Mouse (Mus musculus) embryonic facial prominence, embryonic 13.5 days (tissue): ENCODE measurements around the gene H2-M5. TPM values are rescaled to one million over a fixed set of nuclear protein-coding genes. Genes with fewer than 3 reads are reported as not detected.
"Not testable (repeated sequence)": the region's sequence is repeated elsewhere in the genome, so short reads cannot be mapped to it uniquely, and the experiment has no call there.

Source experiments
- ATAC-seq: fragments of 200-750 bp; cut with Nextera tagmentation; 2 replicates; pipeline ENCODE4 v1.8.0; 2017; ENCODE audit warnings: low read depth; ENCODE audit not compliant: insufficient number of reproducible peaks, insufficient read depth, low FRiP score, low TSS enrichment
- H3K27ac ChIP-seq: fragments of 300-500 bp; sonication (generic); 2 replicates; pipeline ENCODE4 v1.5.1; 2015; ENCODE audit warnings: moderate library complexity, mild to moderate bottlenecking, inconsistent platforms
- H3K27me3 ChIP-seq: fragments of 300-500 bp; sonication (generic); 2 replicates; pipeline ENCODE4 v1.6.1; 2015; ENCODE audit warnings: mild to moderate bottlenecking, inconsistent platforms
- H3K36me3 ChIP-seq: fragments of 300-500 bp; sonication (generic); 2 replicates; pipeline ENCODE4 v1.6.1; 2015; ENCODE audit warnings: mild to moderate bottlenecking, inconsistent platforms
- H3K4me1 ChIP-seq: fragments of 300-500 bp; sonication (generic); 2 replicates; pipeline ENCODE4 v1.6.1; 2015; ENCODE audit warnings: inconsistent platforms
- H3K4me2 ChIP-seq: fragments of 300-500 bp; sonication (generic); 2 replicates; pipeline ENCODE4 v1.6.1; 2015; ENCODE audit warnings: moderate library complexity, mild to moderate bottlenecking, inconsistent platforms
- H3K4me3 ChIP-seq: fragments of 300-500 bp; sonication (generic); 2 replicates; pipeline ENCODE4 v1.5.1; 2015; ENCODE audit warnings: mild to moderate bottlenecking, inconsistent platforms
- H3K9ac ChIP-seq: fragments of 300-500 bp; sonication (generic); 2 replicates; pipeline ENCODE4 v1.6.1; 2015; ENCODE audit warnings: mild to moderate bottlenecking, inconsistent platforms
- H3K9me3 ChIP-seq: fragments of 300-500 bp; sonication (generic); 2 replicates; pipeline ENCODE4 v1.6.1; 2016; ENCODE audit warnings: inconsistent platforms
- WGBS: fragments of 180-500 bp; shearing (Covaris S2); methylation state at CpG from one replicate; pipeline ENCODE4 v1.1.7; 2015; ENCODE audit warnings: mixed read lengths; 5-methylcytosine and 5-hydroxymethylcytosine counted together
- polyA plus RNA-seq: library from polyadenylated mRNA; unstranded; fragments of >200 nt; fragmentation: Nextera tagmentation; extraction: Ambion mirVana; gene quantifications from 2 replicates; pipeline ENCODE4 v1.2.1, GENCODE M21; 2015

H2-M5 gene
- polyA plus RNA-seq, result 1.4 TPM in 2 replicates

DNA sequence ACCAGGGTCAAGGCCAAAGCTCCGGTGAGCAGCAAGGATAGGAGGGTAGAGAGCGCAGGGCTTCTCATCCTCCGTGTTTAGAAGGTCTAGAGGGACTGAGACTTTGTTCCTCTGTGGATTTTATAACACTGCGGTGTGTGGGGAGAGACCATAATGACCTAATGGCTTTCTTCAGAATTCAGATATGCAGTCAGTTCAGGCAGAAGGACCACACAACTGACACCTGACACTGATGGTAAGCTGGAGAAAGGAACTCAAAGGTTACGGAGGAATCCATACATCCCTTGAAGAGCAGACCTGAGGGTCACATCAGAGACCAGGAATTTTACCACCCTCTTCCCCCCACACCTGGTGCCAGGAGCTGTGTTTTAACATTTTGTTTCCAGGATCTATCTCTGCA is at the start of gene H2-M5:
TSS of gene H2-M5 (minus strand) at position 101 of the 400 bp plus-strand sequence.
- 21% methylated on average over 5 of the region's 5 CpGs for WGBS
- peak within 1 kb of the TSS; percentile 43 for H3K4me2 ChIP-seq

GRCm38 (mm10) chr17:37029162-37029561 is 39.8 kb upstream of the H2-M5 start:
- no peak for ATAC-seq
- Histone ChIP-seq H3K27me3 (no peaks in the 10 kb centered on the region), H3K4me3 (peak overlapping the region; percentile 53), H3K9me3 (no peaks in the 10 kb centered on the region), H3K4me2 (peak overlapping the region; percentile 59), H3K36me3 (no peaks in the 10 kb centered on the region), H3K9ac (no peak overlapping the region), H3K4me1 (0 out of 2 replicates have a peak, but pooled peaks cover 3% of the 10 kb centered on the region), H3K27ac (peak overlapping the region; percentile 98)
- WGBS, result 60% methylated on average over 8 of the region's 8 CpGs

More for the DNA sequence above, at the start of gene H2-M5:
- Histone ChIP-seq H3K9ac (peak within 1 kb of the TSS; percentile 27; the same call in 1 of the 2 replicates), H3K27ac (no peak within 1 kb of the TSS), H3K9me3 (no peaks in the 10 kb centered on the region), H3K4me1 (peaks cover 5% of the 10 kb centered on the region; the same call in 1 of the 2 replicates), H3K36me3 (no peaks in the 10 kb centered on the region), H3K27me3 (peaks cover 31% of the 10 kb centered on the region), H3K4me3 (peak within 1 kb of the TSS; percentile 27)
- no peak for ATAC-seq

DNA sequence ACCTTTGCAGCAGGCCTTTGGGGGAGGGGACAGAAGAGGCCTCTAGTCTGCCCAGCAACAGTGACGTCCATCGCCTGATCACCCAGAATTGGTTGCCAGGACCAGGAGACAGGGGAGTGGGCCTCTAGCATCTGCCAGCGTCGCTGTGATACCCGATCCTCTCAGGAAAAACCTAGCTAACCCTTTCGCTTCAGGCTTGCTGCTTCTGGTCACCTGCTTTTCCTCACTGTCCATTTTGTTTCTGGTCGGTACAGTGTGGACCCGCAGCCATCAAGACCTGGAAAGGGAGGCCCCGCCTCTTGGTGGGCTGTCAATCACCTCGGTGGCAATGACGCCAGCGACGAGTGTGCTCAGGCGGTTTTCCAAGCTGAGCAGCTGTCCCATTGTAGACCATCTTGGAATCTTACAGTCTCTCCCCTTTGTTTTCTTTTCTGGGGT is 39.4 kb upstream of the H2-M5 start:
- Histone ChIP-seq H3K27ac (peak overlapping the region; percentile 98), H3K9me3 (no peaks in the 10 kb centered on the region), H3K36me3 (no peaks in the 10 kb centered on the region), H3K9ac (peak overlapping the region; percentile 73), H3K27me3 (no peaks in the 10 kb centered on the region), H3K4me3 (peak overlapping the region; percentile 53), H3K4me1 (0 out of 2 replicates have a peak, but pooled peaks cover 3% of the 10 kb centered on the region), H3K4me2 (peak overlapping the region; percentile 59)
- WGBS, result under 1% methylated on average over 14 of the region's 14 CpGs
- ATAC-seq, result peak; percentile 97

DNA sequence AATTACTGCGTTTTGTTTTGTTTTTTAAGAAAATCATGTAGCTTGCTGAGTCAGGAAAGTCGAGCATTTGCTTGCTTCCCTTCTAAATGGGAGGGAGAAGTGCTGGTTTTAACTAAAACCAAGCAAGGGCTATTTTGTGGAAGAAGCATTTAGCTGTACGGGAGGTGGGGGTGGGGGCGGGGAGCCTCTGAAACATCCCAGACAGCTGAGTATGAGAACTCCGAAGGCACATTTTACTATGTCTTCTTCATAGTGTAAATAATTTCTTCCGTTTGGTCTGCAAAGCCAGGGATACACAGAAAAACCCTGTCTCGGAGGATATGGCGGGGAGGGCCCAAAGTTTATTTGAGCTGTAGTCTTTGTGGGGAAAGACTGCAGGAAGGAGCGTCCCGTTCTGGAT is 38.9 kb upstream of the H2-M5 start:
- 3% methylated on average over 10 of the region's 10 CpGs for WGBS
- Histone ChIP-seq H3K36me3 (no peaks in the 10 kb centered on the region), H3K4me1 (0 out of 2 replicates have a peak, but pooled peaks cover 3% of the 10 kb centered on the region), H3K27me3 (no peaks in the 10 kb centered on the region), H3K4me3 (peak overlapping the region; percentile 53), H3K9me3 (no peaks in the 10 kb centered on the region), H3K4me2 (peak overlapping the region; percentile 59), H3K27ac (peak overlapping the region; percentile 98), H3K9ac (peak overlapping the region; percentile 73)
- ATAC-seq, result peak; percentile 62

GRCm38 (mm10) chr17:37027486-37027885 is 38.1 kb upstream of the H2-M5 start:
- no peaks in the 10 kb centered on the region for H3K36me3 ChIP-seq
- no peak overlapping the region for H3K4me2 ChIP-seq
- H3K9ac ChIP-seq, result no peak overlapping the region
- H3K27ac ChIP-seq, result peak overlapping the region; percentile 98
- H3K27me3 ChIP-seq, result no peaks in the 10 kb centered on the region
- H3K9me3 ChIP-seq, result no peaks in the 10 kb centered on the region
- no peak for ATAC-seq
- no peak overlapping the region for H3K4me3 ChIP-seq
- WGBS, result 93% methylated on average over 4 of the region's 4 CpGs
- 0 out of 2 replicates have a peak, but pooled peaks cover 3% of the 10 kb centered on the region for H3K4me1 ChIP-seq

- ATAC-seq, result no peak
- no peaks in the 10 kb centered on the region for H3K36me3 ChIP-seq
- H3K9me3 ChIP-seq, result no peaks in the 10 kb centered on the region
- H3K4me2 ChIP-seq, result no peak overlapping the region
- H3K9ac ChIP-seq, result no peak overlapping the region
- H3K4me3 ChIP-seq, result no peak overlapping the region
- 0 out of 2 replicates have a peak, but pooled peaks cover 3% of the 10 kb centered on the region for H3K4me1 ChIP-seq
- WGBS, result 83% methylated on average over 2 of the region's 2 CpGs
- no peaks in the 10 kb centered on the region for H3K27me3 ChIP-seq
- H3K27ac ChIP-seq, result no peak overlapping the region
Measured at GRCm38 (mm10) chr17:37026425-37026824, 37.1 kb upstream of the H2-M5 start.

DNA sequence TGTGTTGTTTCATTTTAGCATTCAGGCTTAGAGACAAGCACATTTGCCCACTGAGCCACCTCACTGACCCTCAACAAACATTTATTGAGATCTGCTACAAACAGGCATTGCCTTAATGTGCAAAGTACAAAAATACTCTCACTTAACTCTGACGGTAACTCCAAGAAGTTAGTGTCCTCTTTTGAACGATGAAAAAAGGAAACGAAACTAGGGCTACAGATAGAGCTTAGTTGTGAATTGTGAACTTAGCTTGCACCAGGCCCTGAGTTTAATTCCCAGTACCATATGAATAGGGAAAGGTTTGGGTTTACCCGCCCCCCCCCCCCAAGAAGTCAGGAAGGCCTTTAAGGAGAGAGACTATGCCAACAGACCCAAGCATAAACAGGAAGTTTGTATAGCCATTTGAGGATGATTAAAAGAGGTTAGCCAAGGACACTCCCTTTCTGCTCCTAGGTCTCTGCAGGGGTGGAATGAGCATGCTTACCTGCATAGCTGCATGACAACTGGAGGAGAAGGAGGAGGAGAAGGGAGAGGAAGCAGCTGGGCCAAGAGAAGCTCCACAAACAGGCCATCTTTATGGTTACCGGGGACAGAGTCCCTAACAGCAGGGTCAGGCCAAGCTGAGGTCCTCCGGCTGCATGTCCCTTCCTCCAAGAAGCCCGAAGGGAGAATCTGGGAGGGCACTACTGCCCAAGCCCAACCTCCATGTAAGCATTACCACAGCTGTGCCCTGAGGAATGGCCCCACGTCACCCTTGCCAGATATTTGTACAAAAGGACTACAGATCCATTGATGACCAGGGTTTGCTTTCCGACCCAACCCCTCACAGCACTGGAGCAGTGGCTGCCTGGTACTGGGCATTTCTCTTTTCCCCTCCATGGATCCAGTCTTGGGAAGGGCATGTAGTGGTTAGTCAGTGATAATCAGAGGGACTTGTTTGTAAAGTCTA is 33.6 kb upstream of the H2-M5 start, which contains the start of gene Mog:
TSS of gene Mog (minus strand) at position 771 of the 949 bp plus-strand sequence.
- Histone ChIP-seq H3K36me3 (no peaks in the 10 kb centered on the region), H3K27ac (no peak within 1 kb of the TSS), H3K9ac (no peak within 1 kb of the TSS), H3K4me3 (no peak within 1 kb of the TSS), H3K27me3 (no peaks in the 10 kb centered on the region), H3K4me2 (no peak within 1 kb of the TSS), H3K9me3 (no peaks in the 10 kb centered on the region), H3K4me1 (0 out of 2 replicates have a peak, but pooled peaks cover 3% of the 10 kb centered on the region)
- WGBS, result 70% methylated on average over 9 of the region's 9 CpGs
- ATAC-seq, result no peak

DNA sequence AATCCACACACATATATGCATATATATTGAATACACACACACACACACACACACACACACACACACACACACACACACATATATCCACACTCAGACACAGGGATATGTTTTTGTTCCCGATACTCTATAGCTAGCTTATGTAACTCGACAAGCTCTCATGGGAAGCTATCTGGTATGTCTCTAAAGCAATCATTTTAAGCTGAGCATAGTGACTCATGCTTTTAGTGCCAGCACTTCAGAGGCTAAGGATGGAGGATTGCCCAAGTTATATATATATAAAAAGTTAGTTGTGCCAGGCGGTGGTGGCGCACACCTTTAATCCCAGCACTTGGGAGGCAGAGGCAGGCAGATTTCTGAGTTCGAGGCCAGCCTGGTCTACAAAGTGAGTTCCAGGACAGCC is 29.9 kb upstream of the H2-M5 start:
- H3K36me3 ChIP-seq, H3K27me3 ChIP-seq, H3K4me1 ChIP-seq, H3K4me3 ChIP-seq, H3K27ac ChIP-seq, H3K9ac ChIP-seq, H3K9me3 ChIP-seq, ATAC-seq, H3K4me2 ChIP-seq: not testable (repeated sequence)
- 87% methylated on average over 5 of the region's 5 CpGs for WGBS

- ATAC-seq, result no peak
- 77% methylated on average over 3 of the region's 3 CpGs for WGBS
- Histone ChIP-seq H3K9ac (no peak overlapping the region), H3K27me3 (no peaks in the 10 kb centered on the region), H3K4me2 (no peak overlapping the region), H3K4me3 (no peak overlapping the region), H3K36me3 (no peaks in the 10 kb centered on the region), H3K9me3 (no peaks in the 10 kb centered on the region), H3K4me1 (peaks cover 5% of the 10 kb centered on the region; the same call in 1 of the 2 replicates), H3K27ac (no peak overlapping the region)
Measured at GRCm38 (mm10) chr17:37018328-37018727, 29.0 kb upstream of the H2-M5 start.

DNA sequence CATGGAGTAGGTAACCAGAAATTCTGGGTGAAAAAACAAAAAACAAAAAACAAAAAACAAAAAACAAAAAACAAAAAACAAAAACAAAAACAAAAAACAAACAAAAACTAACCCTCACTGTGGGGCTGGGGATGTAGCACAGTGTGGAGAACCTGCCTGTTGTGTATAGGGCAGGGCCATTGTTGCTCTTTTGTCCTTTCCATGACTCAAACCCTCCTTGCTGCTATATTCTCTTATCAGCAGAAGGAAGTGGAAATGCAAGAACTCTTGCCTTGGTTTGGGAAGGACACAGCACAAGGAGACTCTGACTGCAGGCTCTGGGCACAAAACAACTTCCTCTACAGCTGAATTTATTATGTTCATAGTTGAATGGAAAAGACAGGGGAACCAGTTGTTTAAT is 27.0 kb upstream of the H2-M5 start:
- Histone ChIP-seq H3K9me3 (no peaks in the 10 kb centered on the region), H3K27me3 (no peaks in the 10 kb centered on the region), H3K4me1 (peaks cover 5% of the 10 kb centered on the region; the same call in 1 of the 2 replicates), H3K9ac (no peak overlapping the region), H3K4me2 (no peak overlapping the region), H3K27ac (peak overlapping the region; percentile 48; the same call in 1 of the 2 replicates), H3K4me3 (no peak overlapping the region), H3K36me3 (no peaks in the 10 kb centered on the region)
- ATAC-seq, result no peak

DNA sequence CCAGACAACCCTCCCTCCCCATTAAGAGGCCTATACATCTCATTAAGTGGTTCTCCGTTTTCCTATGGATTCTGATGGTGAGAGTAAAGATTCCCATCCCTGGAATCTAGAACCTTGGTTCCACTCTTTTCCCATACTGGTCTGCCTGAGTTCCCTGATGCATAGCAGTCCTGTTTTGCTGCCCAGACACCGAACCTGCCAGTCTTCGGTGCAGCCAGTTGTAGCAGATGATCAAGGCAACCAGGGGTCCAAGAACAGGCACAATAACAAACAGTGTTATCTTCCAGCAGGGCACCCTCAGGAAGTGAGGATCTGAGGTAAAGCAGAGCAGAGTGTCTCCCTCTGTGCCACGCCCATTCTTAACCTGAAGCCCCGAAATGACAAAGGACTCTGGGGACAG is 22.8 kb upstream of the H2-M5 start:
- no peaks in the 10 kb centered on the region for H3K9me3 ChIP-seq
- no peak overlapping the region for H3K27ac ChIP-seq
- 73% methylated on average over 5 of the region's 5 CpGs for WGBS
- H3K4me1 ChIP-seq, result peaks cover 5% of the 10 kb centered on the region; the same call in 1 of the 2 replicates
- peaks cover 41% of the 10 kb centered on the region for H3K36me3 ChIP-seq
- no peak overlapping the region for H3K4me2 ChIP-seq
- no peak for ATAC-seq
- H3K27me3 ChIP-seq, result no peaks in the 10 kb centered on the region
- no peak overlapping the region for H3K4me3 ChIP-seq
- H3K9ac ChIP-seq, result no peak overlapping the region
